Mouse (Mus musculus): ENCODE measurements around the gene Mrgbp.

Mrgbp gene

GRCm38 (mm10) chr2:180581002-180581401 is at the start of gene Mrgbp:
Mrgbp (plus strand) TSS chr2:180581304.
- DNase-seq (ENCODE audit: low spot score): peak; percentile 62

- no peak for DNase-seq (ENCODE audit: low spot score)
These were observed 49.3 kb upstream of the Mrgbp start for GRCm38 (mm10) chr2:180531671-180532385.

GRCm38 (mm10) chr2:180532386-180532995 is 48.6 kb upstream of the Mrgbp start:
- peak; percentile 17 for DNase-seq (ENCODE audit: low spot score)

- DNase-seq (ENCODE audit: low spot score): no peak
These were observed 47.9 kb upstream of the Mrgbp start for GRCm38 (mm10) chr2:180533237-180533636.

GRCm38 (mm10) chr2:180543675-180544074 is 37.4 kb upstream of the Mrgbp start:
- DNase-seq (ENCODE audit: low spot score): no peak

GRCm38 (mm10) chr2:180545046-180545445 is 36.1 kb upstream of the Mrgbp start:
- DNase-seq (ENCODE audit: low spot score): no peak

- DNase-seq (ENCODE audit: low spot score): no peak
These were observed 33.6 kb upstream of the Mrgbp start for GRCm38 (mm10) chr2:180547384-180548106.

GRCm38 (mm10) chr2:180552340-180552739 is 28.8 kb upstream of the Mrgbp start:
- no peak for DNase-seq (ENCODE audit: low spot score)

- no peak for DNase-seq (ENCODE audit: low spot score)
These were observed 25.9 kb upstream of the Mrgbp start for GRCm38 (mm10) chr2:180555219-180555618.

GRCm38 (mm10) chr2:180556470-180556869 is 24.6 kb upstream of the Mrgbp start:
- no peak for DNase-seq (ENCODE audit: low spot score)

GRCm38 (mm10) chr2:180560245-180560644 is 20.9 kb upstream of the Mrgbp start:
- no peak for DNase-seq (ENCODE audit: low spot score)

GRCm38 (mm10) chr2:180562146-180562545 is 19.0 kb upstream of the Mrgbp start:
- DNase-seq (ENCODE audit: low spot score): no peak

GRCm38 (mm10) chr2:180563296-180563695 is 17.8 kb upstream of the Mrgbp start:
- no peak for DNase-seq (ENCODE audit: low spot score)

- no peak for DNase-seq (ENCODE audit: low spot score)
These were observed 17.3 kb upstream of the Mrgbp start for GRCm38 (mm10) chr2:180563841-180564240.

- DNase-seq (ENCODE audit: low spot score): peak; percentile 82
These were observed 14.7 kb upstream of the Mrgbp start for GRCm38 (mm10) chr2:180566240-180566913.

- DNase-seq (ENCODE audit: low spot score): peak; percentile 78
These were observed 12.0 kb upstream of the Mrgbp start for GRCm38 (mm10) chr2:180569028-180569643.

GRCm38 (mm10) chr2:180576482-180576881 is 4.6 kb upstream of the Mrgbp start:
- no peak for DNase-seq (ENCODE audit: low spot score)

- peak; percentile 88 for DNase-seq (ENCODE audit: low spot score)
These were observed 2.4 kb upstream of the Mrgbp start for GRCm38 (mm10) chr2:180578686-180579085.

GRCm38 (mm10) chr2:180582481-180583153 is 1.5 kb downstream of the Mrgbp start:
- peak; percentile 97 for DNase-seq (ENCODE audit: low spot score)

- no peak for DNase-seq (ENCODE audit: low spot score)
These were observed 2.0 kb downstream of the Mrgbp start for GRCm38 (mm10) chr2:180583154-180583507.

GRCm38 (mm10) chr2:180588736-180589122 is 7.6 kb downstream of the Mrgbp start:
- no peak for DNase-seq (ENCODE audit: low spot score)

Data from adipocyte (in vitro differentiated cells).